Mouse (Mus musculus) cerebellum, adult (tissue): Measurements from ENCODE around the gene Ccl9.
"Not testable (repeated sequence)": the region's sequence is repeated elsewhere in the genome, so short reads cannot be mapped to it uniquely, and the experiment has no call there.

ENCODE experiments used
- ATAC-seq: cut with Nextera tagmentation; 2 replicates; pipeline ENCODE4 v1.9.2; 2017; ENCODE audit warnings: mild to moderate bottlenecking, moderate library complexity, mixed read lengths; ENCODE audit not compliant: insufficient number of reproducible peaks, low FRiP score, low TSS enrichment

The Ccl9 gene

DNA sequence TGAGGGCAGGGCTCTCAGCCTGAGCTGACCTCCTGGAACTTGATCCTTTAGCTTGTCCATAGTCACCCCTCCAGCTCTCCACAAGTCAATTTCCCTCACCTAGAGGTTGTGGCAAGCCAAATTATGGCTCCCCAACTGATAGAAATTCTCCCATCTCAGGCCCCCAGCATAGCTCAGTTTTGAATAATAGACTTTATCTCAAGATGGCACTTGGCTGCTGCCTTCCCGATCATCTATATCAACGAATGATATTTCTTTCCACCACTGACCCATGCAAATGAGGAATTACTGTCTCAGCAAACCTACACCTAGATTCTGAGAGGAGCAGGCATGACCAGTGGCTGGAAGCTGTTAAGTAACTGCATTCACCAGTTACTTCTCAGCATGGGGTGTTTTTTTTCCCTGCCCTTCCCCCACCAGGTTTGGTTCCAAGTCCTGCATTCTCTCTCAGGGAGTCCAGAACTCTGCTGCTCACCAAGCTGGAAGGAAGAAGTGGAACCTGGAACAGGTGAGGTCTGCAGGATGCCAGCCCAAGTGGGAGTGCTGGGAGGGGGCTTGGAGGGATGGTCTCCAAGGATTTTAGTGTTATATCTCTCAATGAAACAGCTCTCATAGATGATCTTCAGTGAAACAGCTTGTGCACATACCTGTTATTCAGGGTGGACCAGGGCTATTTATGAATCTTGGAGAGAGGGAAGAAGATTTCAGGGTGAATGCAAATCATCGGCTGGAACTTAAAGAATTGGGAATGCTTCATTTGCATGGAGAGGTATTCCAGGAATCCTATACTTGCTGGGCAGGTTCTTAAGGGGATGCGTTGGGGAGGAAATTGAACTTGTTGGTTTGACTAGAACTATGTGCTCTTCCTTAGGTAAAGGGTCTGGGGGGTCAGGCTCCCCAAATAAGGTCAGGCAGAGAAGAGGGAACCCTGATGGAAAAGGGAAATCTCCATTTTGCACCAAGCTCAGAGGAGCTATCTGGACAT is 3.5 kb upstream of the Ccl9 start:
- no peak for ATAC-seq

- no peak for ATAC-seq
Observed at GRCm38 (mm10) chr11:83580699-83581232, 2.3 kb upstream of the Ccl9 start.

GRCm38 (mm10) chr11:83578999-83579398 is 563 bp upstream of the Ccl9 start:
- ATAC-seq, result no peak

- no peak for ATAC-seq
Observed at GRCm38 (mm10) chr11:83576927-83577555, 1.4 kb downstream of the Ccl9 start.

- ATAC-seq, result no peak
Observed at GRCm38 (mm10) chr11:83572834-83573233, 5.6 kb downstream of the Ccl9 start.

- no peak for ATAC-seq
Observed at GRCm38 (mm10) chr11:83572223-83572622, 6.2 kb downstream of the Ccl9 start.

DNA sequence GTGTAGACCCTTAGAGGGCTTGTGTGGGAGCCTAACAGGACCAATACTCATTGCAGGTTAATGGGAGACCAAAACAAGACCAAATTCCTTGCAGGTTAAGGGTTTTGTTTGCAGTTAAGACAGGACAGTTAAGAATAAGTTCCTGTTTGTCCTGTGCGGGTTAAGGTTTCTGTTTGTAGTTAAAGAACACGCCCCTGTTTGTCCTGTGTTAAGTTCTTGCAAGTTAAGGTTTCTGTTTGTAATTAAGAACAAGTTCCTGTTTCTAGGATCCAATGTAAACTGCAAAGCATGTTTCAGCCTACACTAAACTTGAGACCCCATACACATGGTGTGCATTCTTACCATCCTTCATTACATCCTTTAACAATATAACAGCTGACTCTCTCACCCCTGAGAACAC is 8.2 kb downstream of the Ccl9 start:
- no peak for ATAC-seq

DNA sequence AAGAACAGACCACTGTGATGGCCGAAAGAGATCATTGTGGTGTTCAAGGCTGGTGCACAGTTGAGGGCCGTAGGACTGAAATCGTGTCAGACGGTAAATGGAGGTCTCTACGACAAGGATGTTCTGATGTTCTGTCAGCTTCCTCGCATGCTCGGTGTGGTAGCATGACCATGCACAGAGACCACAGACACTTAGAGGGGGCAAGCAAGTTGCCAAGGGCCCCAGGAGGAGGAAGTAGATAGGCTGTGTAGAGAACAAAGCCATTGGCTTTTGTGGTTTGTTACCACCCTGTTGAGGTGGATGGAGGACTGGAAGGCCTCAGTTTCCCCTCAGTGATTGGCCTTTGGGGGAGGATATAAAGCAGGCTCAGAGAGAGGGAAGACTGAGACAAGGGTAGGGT is 9.2 kb downstream of the Ccl9 start:
- ATAC-seq, result no peak

GRCm38 (mm10) chr11:83568786-83569185 is 9.7 kb downstream of the Ccl9 start:
- no peak for ATAC-seq

DNA sequence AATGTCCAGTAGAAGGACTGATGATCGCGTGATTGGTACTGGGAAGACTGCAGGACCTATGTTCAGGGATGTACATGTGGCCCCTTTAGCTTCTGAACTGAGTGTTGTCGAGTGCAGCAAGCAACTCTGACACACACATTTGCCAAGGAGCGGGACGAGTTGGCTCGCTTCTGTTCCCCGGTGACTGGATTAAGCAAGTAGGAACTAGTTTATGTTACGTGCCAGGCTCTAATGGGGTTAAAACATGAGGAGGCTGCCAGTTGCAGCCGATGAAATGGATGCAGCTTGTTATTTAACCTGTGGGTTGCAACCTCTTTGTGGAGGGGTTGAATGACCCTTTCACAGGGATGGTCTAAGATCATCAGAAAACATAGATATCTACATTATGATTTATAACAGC is 10.4 kb downstream of the Ccl9 start:
- no peak for ATAC-seq

GRCm38 (mm10) chr11:83567311-83567710 is 11.1 kb downstream of the Ccl9 start:
- ATAC-seq, result no peak

GRCm38 (mm10) chr11:83566617-83567016 is 11.8 kb downstream of the Ccl9 start:
- no peak for ATAC-seq

DNA sequence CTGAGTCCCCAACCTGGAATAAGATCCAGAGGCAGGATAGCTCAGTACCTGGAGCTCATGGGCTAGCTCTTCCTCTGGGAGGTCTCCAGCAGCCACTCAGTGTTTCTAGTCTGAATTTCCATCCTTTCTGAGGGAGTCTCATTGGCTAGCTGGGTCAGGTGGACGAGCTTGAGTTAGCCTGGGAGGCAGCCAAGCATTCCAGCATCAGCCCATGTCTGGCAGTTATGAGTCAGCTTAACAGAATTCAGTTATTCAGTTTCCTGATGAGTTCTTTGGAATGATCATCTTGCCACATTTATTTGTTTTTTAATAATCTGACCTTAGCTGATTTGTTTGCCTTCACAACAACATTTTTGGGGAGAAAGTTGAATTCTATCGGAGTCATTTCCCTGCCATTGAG is 14.7 kb downstream of the Ccl9 start:
- ATAC-seq, result no peak

DNA sequence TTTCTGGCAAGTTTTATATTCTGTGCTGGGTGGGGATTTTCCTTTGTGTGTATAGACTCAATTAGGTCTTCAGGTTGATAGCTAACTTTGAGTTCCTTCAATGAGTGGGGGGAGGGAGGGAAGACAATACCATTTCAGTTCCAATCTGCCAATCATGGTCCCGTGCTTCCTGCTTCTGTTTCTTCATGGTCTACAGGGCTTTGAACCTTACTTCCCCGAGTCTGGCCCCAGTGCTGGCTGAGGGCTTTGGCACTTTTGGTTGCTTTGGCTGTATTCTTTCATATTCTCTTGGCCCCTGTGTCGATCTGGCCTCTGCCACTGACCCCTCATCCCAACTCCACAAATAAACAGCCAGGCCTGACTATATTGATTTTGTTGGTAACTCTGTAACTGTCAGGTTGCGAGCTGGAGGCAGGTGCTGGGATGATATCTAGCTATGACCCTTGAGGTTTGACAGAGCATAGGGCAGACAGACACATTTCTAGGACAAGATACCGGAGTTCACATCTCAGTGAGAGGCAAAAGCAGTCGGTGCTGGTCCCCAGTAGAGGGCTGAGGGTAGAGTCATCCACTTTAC is 16.0 kb downstream of the Ccl9 start:
- no peak for ATAC-seq

DNA sequence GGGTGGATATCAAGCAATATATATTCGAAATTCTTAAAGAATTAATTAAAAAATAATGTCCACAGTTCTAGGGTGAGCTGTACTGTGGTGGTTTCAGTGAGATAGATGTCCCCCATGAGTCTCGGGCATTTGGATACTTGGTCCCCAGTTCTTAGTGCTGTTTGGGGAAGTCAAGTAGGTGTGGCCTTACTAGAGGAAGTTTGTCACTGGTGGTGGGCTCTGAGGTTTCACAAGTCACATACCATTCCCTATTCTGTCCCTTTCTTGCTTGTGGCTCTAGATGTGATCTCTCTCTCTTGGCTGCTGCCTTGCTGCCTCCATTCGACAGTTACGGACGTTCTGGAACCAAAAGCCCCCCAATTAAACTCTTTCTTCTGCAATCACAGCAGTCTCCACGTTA is 18.0 kb downstream of the Ccl9 start:
- no peak for ATAC-seq

DNA sequence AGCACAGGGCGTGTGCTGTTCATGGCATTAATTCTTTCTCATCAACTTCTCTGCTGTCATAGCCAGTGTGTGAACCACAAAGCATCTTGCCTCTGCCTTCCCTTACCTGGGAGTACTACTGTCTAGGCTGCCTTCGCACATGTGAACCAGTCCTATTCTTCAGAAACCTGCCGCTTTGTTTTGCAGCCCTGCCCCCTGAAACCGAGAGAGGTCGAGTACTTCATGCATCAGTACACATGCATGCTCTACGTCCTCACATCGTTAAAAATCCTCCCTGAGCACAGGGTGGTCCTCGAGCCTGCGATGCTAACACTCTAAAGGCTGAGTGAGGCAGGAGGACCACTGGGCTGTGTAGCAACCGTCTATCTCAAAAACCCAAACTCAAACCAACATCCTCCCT is 21.4 kb downstream of the Ccl9 start:
- no peak for ATAC-seq

GRCm38 (mm10) chr11:83556085-83556781 is 22.2 kb downstream of the Ccl9 start:
- ATAC-seq, result peak; percentile 40; the same call in 1 of the 2 replicates

GRCm38 (mm10) chr11:83551668-83552067 is 26.8 kb downstream of the Ccl9 start:
- no peak for ATAC-seq

GRCm38 (mm10) chr11:83551037-83551436 is 27.4 kb downstream of the Ccl9 start:
- ATAC-seq, result not testable (repeated sequence)

DNA sequence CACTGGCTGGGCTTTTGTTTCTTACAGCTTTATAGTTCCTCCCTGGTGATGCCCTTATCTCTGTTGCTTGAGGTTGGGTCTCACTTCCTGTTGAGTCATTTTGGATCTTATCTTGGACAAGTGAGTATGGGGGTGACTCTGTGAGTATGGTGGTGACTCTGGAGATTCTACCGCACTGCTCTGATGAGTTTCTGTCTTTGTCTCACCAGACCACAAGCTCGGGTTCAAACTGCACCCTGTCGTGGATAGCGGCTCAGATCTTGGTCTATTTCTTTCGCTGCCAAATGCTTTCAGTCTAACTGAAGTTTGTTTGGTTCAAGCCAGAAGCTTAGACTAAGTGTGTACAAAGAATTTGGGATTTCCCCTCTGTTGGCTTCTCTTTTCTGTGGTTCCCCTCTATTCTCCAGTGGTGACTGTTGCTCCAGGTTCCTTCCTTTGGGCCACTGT is 28.2 kb downstream of the Ccl9 start:
- ATAC-seq, result no peak
